Mouse (Mus musculus): ENCODE results near the gene Wdr77.
"Not testable (repeated sequence)": the region's sequence is repeated elsewhere in the genome, so short reads cannot be mapped to it uniquely, and the experiment has no call there.

Gene Wdr77

GRCm38 (mm10) chr3:105951348-105951747 is 7.8 kb upstream of the Wdr77 start:
- DNase-seq (ENCODE audit: inconsistent ontology term), result no peak

- DNase-seq (ENCODE audit: inconsistent ontology term), result no peak
Observed at GRCm38 (mm10) chr3:105957235-105957634, 1.9 kb upstream of the Wdr77 start.

GRCm38 (mm10) chr3:105958204-105958603 is 965 bp upstream of the Wdr77 start:
- no peak for DNase-seq (ENCODE audit: inconsistent ontology term)

GRCm38 (mm10) chr3:105959585-105959984 is 416 bp downstream of the Wdr77 start:
- DNase-seq (ENCODE audit: inconsistent ontology term), result no peak

- no peak for DNase-seq (ENCODE audit: inconsistent ontology term)
Observed at GRCm38 (mm10) chr3:105959999-105960398, 830 bp downstream of the Wdr77 start, which contains the start of gene Atp5f1. Gene Atp5f1 (minus strand): TSS chr3:105960099.

- DNase-seq (ENCODE audit: inconsistent ontology term), result no peak
Observed at GRCm38 (mm10) chr3:105960700-105961099, 1.5 kb downstream of the Wdr77 start.

GRCm38 (mm10) chr3:105971831-105972446 is 12.8 kb downstream of the Wdr77 start:
- DNase-seq (ENCODE audit: inconsistent ontology term), result no peak

- DNase-seq (ENCODE audit: inconsistent ontology term), result no peak
Observed at GRCm38 (mm10) chr3:105973411-105973810, 14.2 kb downstream of the Wdr77 start, which contains the start of gene Ovgp1. Gene Ovgp1 (plus strand): TSS chr3:105973711.

- DNase-seq (ENCODE audit: inconsistent ontology term), result no peak
Observed at GRCm38 (mm10) chr3:105974174-105974573, 15.0 kb downstream of the Wdr77 start.

GRCm38 (mm10) chr3:105989611-105990010 is 30.4 kb downstream of the Wdr77 start:
- DNase-seq (ENCODE audit: inconsistent ontology term), result not testable (repeated sequence)

- peak; percentile 25 for DNase-seq (ENCODE audit: inconsistent ontology term)
Observed at GRCm38 (mm10) chr3:105991653-105992283, 32.6 kb downstream of the Wdr77 start.

GRCm38 (mm10) chr3:105994730-105995129 is 35.6 kb downstream of the Wdr77 start:
- DNase-seq (ENCODE audit: inconsistent ontology term), result no peak

GRCm38 (mm10) chr3:106000707-106001375 is 41.7 kb downstream of the Wdr77 start:
- no peak for DNase-seq (ENCODE audit: inconsistent ontology term)

GRCm38 (mm10) chr3:106001416-106002370 is 42.5 kb downstream of the Wdr77 start:
- DNase-seq (ENCODE audit: inconsistent ontology term), result peak; percentile 45

GRCm38 (mm10) chr3:106003360-106003759 is 44.2 kb downstream of the Wdr77 start:
- not testable (repeated sequence) for DNase-seq (ENCODE audit: inconsistent ontology term)

GRCm38 (mm10) chr3:106014546-106014945 is 55.4 kb downstream of the Wdr77 start, which contains the start of gene Pifo:
Gene Pifo (minus strand): TSS chr3:106014646.
- DNase-seq (ENCODE audit: inconsistent ontology term), result no peak

All from Muller cell, postnatal 12 days (primary cell).